Mouse (Mus musculus) kidney, adult 9 months (tissue): ENCODE measurements at regions not wholly inside any gene's neighbourhood (a gene's known extent, or its start where the extent isn't known, plus 50 kb on each side); places are given as distances from the start of the nearest gene placed in this dataset.

Experiments used
- DNase-seq: peaks from one replicate; pipeline ENCODE4 v3.0.0; 2022

DNA sequence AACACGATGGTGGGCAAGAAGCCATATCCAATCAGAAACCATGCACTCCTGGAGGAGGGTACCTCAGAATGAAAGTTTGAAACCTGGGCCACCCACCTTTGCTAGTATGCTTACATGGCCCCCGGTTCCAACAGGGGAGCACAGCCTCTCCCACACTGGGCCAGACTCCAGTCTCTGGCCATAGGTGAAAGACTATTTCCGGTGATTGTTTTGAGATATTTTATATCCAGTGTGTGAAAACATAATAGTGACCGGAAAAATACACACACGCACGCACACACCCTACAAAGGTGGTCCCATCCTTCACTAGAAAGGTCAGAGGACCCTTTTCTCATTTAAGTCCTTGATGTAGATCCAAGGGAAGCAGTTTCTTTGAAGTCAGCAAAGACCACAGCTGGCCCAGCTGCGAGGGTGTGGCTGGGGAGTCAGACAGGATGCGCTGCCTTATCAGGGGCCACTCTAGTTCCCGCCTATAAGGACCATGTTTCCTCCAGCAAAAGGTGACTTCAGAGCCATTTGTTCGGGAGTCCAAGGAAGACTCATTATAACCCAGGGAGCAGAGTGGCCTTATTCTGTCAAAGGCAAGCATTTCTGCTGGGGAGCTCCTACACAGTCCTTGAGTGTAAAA, 206.0 kb downstream of the Zfp36l1 start:
- peak; percentile 30 for DNase-seq

DNA sequence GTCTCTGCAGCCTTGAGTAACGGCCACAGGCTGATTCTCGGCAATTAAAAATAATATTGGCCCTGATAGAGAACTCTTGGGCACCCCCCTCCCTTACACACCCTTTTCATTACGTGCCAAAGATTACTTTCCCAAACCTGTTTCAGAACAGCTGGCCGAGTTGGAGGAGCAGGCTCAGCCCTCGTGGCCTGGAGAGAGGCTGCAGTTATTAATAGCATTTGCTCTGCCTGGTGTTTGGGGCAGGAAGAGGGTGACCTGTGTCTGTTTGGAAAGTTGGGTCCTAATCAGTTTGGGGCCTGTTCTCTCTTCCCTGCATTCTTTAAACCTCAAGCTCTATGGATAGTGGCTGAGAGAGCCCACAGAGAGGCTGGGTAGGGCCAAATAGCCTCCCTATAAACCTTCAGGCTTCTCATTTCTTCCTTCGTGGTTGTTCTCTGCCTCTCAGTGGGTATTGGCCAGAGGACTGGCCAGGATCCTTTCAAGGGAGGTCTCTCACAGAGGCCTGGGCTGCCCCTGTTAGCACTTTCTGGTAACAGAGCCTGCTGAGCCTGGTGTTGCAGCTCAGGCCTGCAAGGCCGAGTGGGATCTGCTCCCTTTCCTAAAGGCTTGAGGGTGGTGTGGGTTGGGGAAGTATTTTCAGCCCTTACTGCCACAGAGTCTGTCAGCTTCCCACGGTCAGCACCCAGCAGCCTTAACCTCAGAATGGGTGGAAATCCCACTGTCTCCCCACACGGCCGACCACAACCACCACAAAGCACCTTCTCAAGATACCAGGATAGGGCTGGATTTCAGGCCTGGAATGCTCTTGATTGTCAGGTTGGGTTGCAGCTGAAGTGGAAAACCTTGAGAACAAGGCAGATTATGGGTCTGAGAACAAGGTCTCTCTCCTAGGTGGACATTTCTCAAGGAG, 206.7 kb downstream of the Zfp36l1 start:
- DNase-seq: peak; percentile 39

DNA sequence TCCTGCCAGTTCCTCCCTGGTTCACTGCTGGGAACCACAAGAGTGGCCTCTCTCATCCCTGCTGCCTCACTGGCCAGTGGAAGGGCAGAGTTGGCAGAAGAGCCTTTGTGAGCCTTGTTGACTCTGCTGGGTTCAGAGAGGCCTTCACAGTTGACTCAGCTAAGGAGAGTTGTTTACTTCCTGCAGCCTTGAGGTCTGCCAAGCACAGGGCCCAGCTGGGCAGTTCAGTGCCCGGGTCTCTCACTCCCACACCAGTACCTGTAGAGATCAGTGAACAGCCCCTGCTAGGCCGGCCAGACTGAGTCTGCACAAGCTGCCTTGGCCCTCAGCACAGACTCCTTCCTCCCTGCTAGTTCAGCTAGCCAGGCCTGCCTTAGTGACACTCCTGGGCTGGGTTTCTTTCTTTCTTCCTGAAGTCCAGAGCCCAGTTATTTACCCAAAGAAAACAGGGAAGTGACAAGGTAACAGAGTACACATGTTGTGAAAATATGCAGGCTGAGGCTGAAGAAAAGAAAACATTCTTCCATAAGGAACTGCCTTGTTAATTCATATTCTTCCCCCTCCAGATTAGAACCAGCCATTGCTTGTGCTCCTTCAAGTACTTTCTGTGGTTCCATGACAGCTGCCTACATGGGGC, 207.8 kb downstream of the Zfp36l1 start:
- DNase-seq: no peak

DNA sequence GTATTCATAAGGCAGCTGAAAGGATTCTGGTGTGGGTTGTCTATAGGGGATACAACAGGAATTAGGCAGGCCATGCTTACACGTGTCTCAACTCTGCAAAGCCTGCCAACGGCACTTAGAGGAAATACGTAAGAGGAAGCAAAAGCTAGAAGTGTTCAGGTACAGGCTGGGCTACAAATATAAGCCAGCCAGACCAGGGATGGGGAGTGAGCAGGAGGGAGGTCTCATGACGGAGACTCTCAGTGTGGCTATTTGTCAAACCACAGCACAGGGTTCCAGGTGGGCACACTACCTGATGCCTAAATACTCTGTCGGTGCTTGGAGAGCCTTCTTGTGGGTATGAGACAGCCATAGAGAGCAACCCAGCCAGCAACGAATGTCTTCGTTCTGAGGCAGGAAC, 210.1 kb downstream of the Zfp36l1 start:
- DNase-seq: no peak

DNA sequence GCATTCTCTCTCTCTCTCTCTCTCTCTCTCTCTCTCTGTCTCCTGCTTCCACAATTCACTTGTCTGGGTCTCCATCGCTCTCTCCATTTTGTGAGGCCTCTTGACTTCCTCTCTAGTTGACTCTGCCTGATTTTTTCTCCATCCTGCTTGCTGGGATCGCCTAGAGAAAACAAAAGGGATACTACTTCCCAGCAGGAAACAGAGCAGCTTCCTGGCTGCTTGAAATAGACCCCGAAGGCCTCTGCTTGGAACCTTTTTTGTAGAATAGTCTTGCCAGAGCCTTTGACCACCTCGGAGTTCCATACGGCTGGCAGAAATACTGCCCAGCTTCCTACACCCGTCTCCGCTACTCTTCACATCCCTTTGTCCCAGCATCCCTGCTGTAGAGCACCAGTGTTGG, 210.7 kb downstream of the Zfp36l1 start:
- DNase-seq: peak; percentile 41

DNA sequence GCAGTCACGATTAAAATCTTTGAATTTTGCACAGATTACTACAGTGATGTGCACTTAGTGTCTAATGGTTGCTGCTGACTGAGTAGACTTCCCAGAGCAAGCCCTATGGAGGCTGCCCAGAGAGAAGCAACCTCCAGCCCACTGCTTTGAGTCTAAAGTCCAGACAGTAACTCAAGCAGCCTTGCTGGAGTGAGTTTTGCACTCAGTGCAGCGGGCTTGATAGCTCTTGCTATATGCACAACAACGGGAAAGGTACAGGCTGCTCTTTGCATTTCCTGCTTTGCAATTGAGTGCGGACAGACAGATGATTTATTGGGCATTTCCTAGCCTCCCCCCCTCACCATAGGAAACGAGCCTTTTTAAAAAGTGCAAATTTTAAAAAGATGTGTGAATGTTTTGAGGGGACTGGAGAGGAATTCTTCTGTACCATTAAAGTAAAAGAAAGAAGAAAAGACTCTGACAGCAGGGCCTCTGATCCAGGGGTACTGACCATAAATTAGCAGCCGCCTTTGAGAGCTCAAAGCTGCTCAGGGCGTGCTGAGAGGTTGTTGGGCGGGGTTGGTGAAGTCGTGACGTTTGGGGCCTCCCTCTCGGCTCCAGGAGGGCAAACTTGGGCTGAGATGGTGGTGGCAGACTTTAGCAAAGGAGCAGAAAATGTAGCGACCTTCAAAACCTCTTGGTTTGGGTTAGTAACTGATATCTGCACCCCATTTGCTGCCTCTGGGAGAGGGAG, 214.4 kb downstream of the Zfp36l1 start:
- peak; percentile 52 for DNase-seq

DNA sequence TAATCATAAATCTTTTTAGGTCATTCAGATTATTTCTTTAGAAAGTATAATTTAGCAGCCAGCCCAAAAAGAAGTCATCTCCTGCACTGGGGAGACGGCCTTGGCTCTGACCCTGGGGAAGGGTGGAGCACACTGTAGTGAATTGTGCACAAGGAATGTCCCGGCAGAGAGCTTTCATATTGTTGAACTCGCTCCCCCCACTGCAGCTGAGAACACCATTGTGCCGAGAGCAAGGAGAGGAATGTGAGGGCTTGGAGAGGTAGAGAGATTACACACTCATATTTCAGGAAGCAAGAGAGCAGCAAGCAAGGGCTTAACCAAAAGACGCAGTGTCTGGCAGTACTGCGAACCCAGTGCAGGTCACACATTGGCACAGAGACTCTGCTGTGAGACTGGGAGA, 216.8 kb downstream of the Zfp36l1 start:
- DNase-seq: peak; percentile 53

DNA sequence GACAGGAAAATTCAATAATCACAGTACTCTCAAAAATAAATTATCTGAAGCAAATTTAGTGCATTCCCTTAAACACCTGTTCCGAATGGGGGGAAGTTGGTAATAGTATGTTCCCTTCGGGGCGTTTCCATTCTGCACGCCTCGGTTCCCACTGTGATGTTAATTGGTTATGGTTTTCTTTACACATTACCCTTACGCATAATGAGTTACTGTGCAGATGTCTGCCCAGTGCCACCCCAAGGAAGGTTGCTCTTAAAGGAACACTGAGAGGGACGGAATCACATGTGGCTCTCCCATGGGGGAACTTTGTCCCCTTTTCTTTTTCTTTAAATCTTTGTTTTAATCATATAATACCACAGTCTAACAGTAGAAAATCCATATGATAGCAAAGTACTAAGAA, 217.5 kb downstream of the Zfp36l1 start:
- peak; percentile 47 for DNase-seq

DNA sequence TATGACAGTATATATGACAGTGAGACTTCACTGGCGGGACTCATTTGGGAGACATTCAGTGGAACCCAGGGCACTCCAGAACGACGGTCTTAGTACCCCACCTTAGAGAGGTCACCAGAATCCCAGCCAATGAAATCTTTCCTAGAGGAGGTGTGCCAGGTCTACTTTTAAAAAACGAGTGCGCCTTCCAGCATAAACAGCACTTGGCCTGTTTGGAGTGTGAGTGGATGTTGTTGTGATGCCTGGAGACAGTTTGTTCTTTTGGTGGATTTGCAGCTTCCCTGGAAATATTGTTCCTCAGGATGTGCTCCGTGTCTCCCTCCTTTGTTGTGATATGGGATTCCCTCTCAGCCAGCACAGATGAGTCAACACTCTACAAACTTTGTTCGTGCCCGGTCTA, 219.9 kb downstream of the Zfp36l1 start:
- no peak for DNase-seq

DNA sequence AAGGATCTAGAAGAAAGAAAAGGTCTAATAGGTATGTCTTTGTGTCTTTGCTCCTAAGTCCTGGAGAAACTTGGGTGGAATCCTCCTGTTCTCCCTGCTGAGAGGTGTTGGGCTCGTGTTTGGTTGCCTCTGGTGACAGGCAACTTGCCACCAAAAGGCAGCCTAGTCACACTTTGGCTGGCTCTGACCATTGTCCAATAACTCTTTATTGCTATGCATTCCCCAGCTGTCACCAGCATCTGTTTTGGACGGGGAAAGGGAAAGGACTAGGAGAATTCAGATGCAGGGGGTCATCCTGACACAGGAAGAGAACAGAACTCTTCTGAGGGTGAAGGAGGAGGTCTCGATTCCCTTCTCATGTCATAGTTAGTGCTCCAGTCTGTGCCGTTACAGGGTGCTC, 220.9 kb downstream of the Zfp36l1 start:
- DNase-seq: no peak

DNA sequence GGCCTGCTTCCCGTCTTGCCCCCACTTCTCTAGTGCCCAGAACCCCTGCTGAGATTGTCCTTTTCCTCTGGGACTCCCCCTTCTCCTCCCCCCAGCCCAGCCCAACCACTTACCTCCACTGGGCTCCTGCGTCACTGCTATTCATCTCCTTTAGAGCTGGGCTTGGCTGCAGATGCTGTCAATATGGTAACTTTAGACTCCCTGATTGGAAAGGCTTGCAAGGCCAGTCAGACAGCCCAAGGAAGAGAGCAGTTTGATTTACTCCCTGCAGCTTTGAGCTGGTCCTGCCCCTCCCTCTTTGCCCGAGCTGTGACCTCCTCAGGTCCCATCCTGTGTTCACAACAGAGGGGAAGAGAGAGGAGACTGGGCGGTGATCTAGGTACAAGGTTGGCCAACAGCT, 221.9 kb downstream of the Zfp36l1 start:
- DNase-seq: peak; percentile 57

DNA sequence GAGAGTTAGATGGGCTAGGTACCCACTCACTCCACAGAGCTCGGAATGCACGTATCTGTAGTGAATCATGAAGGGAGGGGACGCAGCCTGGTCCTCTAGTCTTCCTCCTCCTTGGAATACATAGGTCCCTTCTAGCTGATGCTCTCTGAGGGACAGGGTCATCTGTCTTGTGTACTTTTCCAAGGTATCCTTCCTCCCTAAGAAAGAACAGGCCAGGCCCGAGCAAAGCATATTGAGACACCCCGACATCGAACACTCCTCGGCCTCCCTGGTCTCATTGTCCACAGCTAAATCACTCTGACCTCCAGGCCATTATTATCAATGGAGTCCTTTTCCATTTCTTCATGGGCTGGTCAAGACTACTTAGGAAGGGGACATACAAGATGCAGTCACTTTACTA, 222.5 kb downstream of the Zfp36l1 start:
- DNase-seq: no peak

DNA sequence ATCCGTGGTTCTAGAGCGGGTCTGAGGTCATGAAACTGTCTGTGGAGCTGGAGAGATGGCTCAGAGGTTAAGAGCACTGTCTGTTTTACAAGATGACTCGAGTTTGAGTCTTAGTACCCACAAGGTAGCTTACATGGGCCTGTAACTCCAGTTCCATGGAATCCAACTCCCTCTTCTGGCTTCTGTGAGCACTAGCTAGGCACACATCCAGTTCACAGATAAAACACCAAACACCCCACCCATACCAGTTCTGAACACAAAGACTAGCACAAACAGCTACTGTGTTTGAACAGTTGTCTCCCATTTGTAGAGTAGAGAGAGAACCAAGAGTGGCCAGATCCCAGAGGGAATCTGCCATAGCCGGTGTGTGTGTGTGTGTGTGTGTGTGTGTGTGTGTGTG, 224.0 kb downstream of the Zfp36l1 start:
- no peak for DNase-seq

DNA sequence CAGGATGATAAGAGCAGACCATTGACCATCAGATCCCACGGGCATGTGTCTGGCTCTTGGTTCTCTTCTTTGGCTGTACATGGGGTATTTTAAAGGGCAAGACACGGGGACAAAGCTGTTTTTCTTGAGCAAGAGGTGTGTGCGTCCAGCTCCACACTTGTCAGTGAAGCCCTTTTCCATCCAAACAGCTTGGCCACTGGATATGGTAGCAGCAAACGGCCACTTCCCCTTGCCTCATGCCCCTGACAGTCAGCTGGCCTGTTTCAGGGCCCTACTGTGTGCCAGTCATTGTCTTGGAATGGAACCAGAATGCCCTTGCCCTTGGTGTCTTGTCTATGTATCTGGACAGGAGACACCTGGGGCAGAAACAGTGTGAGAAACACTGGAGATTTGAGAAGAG, 224.7 kb downstream of the Zfp36l1 start:
- DNase-seq: no peak

DNA sequence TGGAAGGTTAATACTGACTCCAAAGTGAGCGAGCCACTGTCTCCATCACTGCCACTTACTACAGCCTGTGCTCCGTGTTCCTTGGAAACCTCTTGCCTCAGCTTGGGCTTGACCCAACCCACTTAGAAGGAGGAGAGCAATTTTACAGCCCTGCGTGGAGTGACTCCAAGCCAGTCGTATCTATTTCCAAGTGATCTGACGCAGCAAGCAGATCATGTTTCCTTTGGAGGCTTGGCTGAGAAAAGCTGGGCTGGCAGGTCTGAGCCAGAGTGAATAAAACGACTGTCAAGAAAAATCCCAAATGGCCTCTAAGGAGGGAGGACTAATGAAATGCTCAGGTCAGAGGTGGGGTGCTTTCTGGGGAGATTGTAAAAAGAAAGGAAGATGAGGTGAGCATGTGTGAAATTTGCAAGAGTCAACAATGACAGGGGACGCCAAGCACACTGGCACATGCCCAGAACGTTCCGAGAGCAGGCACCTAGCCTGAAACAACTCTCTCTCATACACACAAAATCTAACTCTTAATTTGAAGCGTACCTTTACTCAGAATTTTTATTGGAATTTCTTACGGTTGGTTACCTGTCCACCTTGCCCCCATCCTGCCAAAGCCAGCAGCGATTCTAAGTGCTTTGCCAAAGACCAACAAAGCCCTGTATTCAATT, 225.5 kb downstream of the Zfp36l1 start:
- DNase-seq: peak; percentile 78

DNA sequence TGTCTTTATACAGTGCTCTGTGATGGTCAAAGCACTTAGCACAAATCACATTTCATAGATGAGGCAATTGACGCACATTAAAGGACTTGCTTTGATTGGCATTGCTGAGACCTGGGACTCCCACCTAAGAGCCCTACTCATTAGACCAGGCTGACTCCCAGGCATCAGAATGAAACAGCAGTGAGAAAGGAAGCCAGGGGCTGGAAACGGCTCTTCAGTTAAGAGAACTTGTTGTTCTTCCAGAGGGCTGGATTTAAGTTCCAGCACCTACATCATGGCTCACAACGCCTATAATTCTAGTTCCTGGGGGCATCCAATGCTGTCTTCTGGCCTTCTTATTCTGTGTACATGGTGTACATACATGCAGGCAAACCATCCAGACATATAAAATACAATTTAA, 226.3 kb downstream of the Zfp36l1 start:
- DNase-seq: no peak

DNA sequence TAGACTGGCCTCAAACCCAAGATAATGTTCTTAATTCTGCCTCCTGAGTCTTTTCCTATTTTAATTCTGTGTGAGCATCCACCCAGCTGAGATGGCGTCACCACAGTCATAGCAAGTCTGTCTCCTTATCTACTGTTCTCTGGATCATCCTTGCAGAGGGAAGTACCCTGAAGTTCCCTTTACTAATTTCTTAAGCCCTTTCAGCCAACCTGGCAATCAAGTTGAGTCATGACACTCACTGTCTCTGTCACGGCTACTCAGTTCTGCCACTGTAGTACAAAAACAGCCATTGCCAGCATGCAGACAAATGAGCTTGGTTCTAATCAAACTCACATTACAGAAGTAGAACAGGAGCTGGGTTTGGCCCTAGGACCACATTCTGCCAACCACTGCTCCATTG, 227.5 kb downstream of the Zfp36l1 start:
- no peak for DNase-seq

DNA sequence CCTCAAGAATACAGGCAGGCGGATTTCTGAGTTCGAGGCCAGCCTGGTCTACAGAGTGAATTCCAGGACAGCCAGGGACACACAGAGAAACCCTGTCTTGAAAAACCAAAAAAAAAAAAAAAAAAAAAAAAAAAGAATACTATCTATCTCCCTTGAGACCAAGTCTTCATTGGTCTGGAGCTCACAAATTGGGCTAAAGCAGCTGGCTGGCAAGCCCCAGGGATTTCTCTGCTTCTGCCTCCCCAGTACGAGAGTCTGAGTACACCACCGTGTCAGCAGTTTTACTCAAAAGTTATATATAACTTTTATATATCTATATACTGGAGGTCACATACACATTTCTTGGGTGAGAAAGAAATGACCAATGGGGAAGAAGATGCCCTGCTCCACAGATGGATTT, 229.2 kb downstream of the Zfp36l1 start:
- DNase-seq: no peak

DNA sequence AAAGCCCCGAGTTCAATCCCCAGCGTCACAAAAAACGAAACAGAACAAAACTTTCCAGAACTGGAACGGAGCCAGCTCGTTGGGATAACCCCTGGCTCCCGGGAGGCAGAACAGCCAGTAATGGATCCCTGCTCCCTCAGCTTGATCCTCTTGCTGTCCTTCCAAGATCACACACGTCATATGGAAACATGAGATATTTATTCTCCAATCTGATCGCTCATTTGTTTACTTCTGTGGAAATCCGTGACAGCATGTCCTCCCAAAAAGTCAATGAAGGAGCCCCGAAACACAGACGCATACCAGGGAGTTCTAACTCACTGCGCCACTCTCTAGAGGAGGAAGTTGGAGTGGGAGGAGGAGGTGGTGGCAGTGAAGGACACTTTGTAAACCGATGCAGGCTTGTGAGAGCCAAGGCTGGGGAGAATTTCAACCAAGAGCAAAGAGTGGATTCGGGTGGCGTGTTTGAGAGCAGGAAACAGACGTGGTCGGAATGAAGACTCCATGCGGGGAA, 232.0 kb downstream of the Zfp36l1 start:
- DNase-seq: no peak

DNA sequence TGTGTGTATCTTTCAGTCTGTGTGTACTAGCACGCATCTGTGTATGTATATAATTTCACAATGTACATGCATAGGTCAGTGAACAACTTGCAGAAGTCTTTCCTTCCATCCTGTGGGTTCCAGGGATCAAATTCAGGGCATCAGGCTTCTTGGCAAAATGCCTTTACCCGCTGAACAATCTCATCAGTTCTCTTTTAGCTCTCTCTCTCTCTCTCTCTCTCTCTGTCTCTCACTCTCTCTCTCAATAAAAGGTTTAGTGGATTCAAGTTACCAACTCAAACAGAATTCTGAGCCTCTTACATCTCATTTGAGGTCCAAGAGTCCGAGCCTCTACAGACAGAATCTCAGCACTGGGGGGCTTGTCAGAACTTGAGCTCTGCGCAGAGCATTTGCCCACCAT, 232.5 kb downstream of the Zfp36l1 start:
- DNase-seq: no peak

DNA sequence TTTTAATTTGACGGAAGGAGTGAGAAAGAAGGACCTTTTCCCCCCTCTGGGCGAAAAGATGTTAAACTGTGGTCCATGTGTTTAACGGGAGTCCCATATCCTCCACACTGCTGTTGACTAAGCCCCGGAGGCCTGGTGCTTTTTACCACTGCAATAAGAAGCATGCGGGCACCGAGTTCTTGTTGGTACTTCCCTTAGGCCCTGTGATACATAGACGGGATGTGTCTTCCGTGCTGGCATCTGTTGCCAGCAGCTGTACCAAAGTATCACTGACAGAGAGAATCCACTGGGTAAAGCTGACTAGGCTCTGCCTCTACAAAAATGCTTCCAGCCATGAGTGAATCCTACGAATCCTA, 232.9 kb downstream of the Zfp36l1 start:
- DNase-seq: no peak

DNA sequence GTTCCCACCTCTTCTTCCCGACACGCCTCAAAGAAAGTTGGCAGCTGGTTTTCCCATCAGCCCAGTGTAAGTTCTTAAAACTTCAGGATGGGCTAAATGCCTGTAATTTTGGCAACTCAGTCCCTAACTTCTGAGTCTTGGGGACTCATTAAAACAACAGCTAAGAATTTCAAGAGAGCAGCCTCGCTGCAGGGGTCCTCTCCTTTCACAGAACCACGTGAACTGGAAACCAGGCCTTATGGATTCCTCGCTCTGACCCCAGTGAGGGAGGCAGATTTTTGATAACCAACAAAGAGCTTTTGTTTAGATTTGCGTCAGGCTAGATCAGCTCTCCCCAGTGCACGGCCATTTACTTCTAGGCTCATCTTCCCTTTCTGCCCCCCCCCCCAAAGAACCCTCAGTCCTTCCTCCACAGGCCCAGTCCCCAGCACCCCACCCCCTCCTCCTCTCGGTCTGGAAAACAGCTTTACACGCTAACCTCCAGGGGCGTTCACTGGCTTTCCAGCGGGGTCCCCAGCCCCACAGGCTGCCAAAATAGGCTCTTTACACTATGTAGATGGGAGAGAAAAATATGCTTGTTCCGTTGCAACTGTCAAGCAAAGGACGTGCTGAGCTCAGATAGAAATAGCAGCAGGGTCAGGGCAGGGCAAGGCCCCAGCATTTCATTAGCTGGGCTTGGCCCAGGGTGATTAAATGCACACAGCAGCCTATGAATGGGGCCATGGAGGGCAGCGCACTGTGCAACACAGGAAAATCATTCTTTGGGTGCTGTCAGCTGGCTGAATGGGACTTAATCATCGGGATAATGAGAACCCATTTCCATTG, 233.5 kb downstream of the Zfp36l1 start:
- DNase-seq: peak; percentile 72
